Mouse (Mus musculus): Measurements from ENCODE around the gene Nprl2.
"Not testable (repeated sequence)": the region's sequence is repeated elsewhere in the genome, so short reads cannot be mapped to it uniquely, and the experiment has no call there.

The Nprl2 gene

DNA sequence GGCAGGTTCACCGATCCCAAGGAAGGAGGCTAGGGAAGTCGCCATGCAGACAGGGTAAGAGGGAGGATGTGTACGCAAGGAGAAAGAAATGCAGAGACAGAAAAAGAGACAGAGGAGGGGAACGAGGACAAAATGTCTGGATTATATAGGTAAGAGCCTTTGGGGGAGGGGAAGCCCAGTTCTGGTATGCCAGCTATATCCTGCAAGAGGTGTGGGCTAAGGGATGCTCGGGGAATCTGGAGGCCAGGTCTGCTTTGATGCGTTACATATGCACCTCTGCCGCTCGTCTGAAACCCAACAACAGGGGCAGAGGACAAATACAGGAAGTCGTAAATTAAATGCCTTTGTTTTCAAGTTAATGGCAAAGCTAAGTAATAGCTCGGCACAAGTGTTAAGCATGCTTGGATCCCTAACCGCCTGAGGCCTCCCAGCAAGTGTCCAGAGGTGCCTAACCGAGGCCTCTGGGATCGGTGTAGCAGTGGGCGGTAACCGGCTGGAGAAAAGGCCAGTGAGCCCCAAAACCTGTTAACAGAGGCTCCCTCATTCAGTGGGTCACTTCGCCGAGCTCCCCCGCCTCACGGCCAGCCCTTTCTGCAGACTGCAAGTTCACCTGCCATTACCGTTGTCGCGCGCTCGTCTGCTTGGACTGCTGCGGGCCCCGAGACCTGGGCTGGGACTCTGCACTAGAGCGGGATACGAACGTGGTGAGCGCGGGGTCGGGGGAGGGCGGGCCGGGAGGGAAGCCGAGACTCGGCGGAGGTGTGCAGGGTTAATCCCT is 11.7 kb downstream of the Nprl2 start:
- no peak for DNase-seq (ENCODE audit: low read depth)

DNA sequence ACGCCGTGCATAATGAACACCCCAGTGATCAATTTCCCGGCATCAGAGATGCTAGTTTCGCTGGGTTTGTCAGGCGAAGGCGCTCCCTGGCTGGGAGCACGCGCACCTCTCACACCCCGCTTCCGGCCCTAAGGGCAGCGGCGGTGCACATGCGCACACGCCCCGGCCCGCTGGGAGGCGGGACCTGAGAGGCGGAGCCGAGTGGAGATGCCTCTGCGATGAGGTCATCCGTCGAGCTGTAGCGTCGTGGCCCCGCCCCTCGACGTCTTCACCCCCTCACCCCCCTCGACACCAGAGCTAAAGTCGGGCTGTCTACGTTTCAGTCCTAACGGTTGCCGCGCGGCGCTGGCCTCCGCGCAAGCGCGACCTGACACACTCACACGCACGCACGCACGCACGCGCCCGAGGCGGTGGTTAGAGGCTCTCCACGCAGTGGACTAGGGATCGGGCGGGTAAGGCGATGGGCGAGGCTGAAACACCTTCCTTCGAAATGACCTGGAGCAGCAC is 12.3 kb downstream of the Nprl2 start:
- peak; percentile 94 for DNase-seq (ENCODE audit: low read depth)

DNA sequence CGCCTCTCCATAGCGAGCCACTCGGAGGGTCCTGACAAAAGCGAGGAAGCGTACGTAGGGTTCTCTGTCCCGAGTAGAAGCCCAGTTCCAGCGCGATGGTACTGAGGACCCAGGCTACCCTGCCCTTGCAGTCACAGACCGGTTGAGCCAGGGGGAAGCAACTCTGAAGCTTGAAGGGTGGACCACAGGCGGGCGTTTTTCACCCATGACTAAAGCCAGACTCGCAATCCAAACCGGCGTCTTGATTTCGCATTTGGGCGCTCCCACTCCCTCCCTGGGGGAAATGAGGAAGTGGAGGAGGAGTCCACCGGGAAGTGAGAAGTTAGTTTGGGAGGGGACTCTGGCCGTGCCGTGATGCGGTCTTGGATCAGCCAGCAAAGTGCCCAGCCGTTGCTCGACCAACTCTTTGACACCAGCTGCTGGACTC is 13.0 kb downstream of the Nprl2 start:
- no peak for DNase-seq (ENCODE audit: low read depth)

DNA sequence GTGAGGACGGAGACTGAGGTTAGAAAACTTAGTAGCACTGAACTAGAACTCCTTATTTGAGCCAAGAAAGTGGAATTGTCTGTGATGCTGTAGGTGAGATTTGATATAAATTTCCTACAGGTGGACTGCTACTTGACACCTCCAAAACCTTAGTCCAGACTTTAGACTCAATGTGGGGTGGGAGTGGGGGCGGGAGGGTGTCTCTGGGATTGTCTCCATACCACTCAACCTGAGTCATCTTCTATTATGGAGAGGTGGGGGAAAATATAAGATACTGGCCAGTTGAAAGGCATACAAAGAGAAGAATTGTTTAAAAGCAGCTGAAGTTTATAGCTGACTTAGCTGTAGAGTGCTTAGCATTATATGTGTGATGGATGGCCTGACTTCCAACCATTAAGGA is 13.7 kb downstream of the Nprl2 start:
- no peak for DNase-seq (ENCODE audit: low read depth)

DNA sequence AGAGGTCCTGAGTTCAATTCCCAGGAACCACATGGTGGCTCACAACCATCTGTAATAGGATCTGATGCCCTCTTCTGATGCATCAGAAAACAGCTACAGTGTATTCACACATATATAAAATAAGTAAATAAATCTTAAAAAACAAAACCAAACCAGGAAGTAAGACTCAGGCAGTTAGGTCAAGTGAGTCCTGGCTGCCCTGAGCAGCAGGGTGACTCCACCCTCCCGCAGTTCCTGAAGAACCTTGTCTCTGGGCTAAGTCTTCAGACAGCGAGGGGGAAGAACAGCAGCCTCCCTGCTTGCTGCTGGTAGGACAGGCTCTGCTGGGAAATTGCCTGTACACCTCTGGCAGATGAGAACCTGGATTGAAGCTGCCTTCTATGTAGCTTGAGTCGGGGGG is 14.3 kb downstream of the Nprl2 start:
- DNase-seq (ENCODE audit: low read depth): no peak

DNA sequence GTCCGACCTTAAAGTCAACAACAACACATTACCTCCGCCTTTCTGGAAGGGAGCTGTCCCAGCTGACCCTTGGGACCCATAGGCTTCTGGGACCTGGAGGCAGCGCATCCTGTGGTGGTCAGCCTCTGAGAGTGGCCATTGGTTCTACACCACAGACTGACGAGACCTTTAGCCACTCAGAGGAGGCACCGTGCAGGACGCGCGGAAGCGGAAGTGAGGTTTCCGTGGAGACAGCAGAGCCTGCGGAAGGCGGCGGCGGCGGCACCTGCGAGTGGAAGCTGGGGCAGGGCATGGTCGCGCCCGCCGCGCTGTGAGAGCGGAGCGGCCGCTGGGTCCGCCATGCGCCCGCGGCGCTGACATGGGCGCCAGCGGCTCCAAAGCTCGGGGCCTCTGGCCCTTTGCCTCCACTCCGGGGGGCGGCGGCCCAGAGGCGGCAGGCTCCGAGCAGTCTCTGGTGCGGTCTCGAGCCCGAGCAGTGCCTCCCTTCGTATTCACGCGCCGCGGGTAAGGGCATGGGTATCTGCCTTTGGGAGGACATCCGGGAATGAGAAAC is 21.1 kb downstream of the Nprl2 start, which contains the start of gene Tusc2:
TSS of gene Tusc2 (plus strand) at position 227 of the 553 bp plus-strand sequence.
- DNase-seq (ENCODE audit: low read depth): peak; percentile 88

DNA sequence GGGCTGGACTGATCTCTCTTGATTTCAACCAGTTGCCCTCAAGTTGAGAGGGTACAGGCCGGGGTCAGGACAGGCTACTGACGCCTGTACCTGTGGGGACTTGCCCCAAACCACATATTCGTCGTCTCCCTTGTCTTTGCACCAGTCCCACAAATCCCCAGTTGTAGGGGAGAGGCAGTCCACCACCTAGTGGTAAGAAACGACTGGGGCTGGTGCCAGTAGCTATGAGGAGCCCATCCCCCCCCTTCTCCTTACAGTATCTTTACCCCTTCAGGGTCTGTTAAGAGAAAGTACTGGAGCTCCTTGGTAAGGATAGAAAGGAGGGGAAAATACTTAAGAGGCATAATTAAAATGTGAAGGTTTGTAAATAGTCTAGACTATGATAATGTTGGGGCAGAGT is 23.5 kb downstream of the Nprl2 start:
- DNase-seq (ENCODE audit: low read depth): not testable (repeated sequence)

DNA sequence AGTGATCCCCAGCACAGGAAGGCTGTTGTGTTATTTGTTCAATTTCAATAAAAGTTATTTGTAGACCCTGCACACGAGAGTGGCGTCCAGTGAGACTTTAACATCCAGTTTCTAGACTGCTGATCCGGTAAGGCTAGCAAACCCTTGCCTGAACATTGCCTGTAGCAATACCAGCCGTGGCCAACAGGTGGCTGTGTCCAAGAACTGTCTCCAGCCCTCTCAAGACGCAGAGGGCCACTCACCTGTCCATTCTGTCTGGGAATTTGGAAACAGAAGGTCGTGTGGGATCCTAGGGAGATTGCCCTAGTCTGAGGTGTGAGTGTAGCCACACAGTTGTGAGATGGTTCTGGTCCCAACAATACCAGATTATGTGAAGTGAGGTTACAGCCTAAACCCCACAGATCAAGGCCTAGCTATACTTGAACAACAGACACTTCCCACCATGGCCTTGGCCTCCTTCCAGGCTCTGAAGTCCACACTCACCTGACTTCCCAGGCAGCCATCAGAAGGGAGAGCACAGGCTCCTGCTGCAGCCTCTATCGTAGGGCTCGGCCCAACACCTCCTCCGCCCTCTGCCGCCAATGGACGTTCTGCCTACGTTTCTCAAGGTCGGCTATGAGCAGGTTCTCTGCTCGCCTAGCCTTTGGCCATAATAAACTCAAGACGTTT is 24.1 kb downstream of the Nprl2 start:
- DNase-seq (ENCODE audit: low read depth): peak; percentile 77

DNA sequence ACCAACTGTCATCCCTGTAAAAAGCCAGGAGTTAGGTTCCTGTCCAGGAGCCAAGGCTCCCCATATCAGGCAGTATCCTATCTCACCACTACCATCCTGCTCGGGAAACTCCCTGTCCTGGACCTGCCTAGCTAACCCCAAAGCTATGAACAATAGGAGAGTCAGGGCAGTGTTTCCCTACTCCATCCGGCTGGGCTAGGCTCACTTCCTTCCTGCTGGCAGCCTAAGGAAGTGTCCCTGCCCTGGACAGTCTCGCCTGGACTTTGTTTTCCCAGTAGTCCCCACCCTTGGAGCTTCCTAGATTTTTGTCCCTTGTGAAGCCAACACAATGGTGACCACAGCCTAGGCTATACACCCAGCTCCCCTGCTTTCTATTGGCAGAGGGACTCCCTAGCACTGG is 24.8 kb downstream of the Nprl2 start:
- no peak for DNase-seq (ENCODE audit: low read depth)

DNA sequence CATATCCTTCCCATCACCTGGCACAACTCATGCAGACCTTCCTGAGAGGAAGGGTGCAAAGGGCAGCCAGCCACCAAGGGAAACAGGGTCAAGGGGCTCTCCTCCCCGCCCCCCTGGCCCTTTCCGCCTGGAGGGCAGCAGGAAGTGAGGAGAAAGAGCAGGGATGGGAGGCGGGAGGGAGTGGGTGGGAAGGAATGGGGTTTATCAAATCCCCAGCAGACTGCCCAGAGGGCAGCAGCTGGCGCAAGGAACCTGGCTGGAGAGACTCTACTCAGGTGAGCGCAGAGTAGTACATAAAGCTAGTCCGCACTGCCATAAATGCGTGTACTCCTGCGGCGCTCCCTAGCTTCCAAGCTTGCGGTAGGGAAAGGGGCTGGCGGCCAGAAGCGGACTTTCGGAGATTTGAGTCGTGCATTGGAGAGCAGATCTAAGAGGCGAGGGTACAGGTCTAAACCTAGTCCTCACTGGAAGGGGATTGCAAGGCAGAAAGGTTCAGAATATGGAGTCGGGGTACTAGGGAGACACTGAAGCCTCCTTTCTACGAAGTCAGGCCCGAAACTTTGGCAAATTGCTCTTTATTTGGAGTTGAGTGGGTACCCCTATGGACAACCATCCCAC is 25.8 kb downstream of the Nprl2 start, which contains the start of gene Hyal2:
TSS of gene Hyal2 (plus strand) at position 244 of the 618 bp plus-strand sequence.
- no peak for DNase-seq (ENCODE audit: low read depth)

DNA sequence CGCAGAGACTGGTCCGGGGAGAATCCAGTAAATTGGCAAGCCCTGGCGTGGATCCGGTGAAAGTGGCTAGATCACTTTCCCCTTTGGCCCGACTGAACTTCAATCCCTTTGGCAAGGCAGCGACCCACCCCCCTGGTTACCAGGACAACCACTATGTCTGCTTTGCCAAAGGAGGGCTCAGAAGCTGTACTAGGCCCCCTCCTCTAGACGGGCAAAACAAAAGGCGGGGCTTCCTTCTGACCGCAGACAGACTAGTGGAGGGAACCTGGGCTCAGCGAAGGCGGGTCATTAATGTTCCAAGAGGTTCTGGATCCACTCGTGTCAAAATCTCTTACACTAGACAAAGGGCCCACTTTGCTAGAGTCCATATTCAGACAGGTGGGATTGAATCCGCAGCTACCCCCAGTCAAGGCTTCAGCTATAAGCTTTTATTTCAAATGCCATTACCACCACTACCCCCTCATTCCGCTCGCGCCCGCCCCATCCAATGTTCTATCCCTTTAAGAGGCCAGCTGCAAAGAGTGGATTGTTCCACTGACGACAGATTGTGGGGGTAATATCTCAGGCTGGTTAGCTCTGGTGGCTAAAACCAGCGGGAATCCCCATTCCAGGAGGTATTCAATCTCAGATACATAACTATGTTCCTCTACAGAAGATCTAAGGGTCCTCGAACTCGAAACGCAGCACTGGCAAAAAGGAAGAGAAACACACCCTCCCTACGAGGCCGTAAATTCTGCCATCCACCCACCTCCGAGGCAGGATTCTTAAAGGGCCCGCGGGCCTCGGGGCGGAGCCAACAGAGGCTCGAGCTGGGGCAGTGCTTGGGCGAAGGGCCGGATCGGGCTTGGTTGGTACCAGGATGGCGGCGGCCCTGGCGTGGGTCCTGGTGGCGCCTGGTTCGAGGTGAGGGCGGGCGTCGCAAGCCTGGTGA is 26.6 kb downstream of the Nprl2 start:
- DNase-seq (ENCODE audit: low read depth): peak; percentile 83

DNA sequence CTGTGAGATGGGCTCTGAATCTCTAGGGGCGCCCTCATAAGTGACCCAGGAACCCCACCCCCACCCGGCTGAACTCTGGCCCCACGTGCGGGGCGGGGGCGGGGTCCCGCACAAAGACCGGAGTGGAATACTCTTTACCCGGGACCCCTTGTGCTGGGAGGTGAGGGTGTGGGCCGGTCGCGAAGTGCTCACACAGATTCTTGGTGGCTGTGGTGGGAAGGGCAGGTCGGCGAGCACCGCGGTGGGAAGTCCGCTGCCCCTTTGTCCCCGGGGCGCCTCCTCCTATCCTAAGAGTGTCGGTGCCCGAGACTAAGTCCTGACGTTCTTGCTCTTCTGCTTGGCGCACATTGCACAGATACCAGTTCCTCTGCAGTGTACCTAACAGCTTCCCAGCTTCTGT is 27.2 kb downstream of the Nprl2 start:
- DNase-seq (ENCODE audit: low read depth): no peak

DNA sequence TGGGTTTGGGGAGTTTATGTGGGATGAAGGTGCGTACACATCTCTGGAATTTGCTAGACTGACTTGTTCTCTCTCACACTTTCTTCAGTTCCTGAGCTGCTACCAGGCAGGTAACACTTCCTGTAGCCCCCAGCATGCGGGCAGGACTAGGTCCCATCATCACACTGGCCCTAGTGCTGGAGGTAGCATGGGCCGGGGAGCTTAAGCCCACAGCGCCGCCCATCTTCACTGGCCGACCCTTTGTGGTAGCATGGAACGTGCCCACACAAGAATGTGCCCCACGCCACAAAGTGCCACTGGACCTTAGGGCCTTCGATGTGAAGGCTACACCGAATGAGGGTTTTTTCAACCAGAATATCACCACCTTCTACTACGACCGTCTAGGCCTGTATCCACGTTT is 28.0 kb downstream of the Nprl2 start:
- no peak for DNase-seq (ENCODE audit: low read depth)

DNA sequence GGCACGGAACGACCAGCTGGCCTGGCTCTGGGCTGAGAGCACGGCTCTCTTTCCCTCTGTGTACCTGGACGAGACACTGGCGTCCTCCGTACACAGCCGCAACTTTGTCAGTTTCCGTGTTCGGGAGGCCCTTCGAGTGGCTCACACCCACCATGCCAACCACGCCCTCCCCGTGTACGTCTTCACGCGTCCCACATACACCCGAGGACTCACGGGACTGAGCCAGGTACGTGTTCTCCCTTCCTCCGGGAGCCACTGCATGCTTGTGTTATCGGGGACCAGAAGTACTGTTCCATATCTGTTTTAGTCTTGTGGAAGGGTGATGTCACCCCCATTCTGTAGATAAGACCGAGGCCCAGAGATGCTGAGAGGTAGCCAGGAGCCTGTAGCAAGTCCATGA is 28.8 kb downstream of the Nprl2 start:
- no peak for DNase-seq (ENCODE audit: low read depth)

DNA sequence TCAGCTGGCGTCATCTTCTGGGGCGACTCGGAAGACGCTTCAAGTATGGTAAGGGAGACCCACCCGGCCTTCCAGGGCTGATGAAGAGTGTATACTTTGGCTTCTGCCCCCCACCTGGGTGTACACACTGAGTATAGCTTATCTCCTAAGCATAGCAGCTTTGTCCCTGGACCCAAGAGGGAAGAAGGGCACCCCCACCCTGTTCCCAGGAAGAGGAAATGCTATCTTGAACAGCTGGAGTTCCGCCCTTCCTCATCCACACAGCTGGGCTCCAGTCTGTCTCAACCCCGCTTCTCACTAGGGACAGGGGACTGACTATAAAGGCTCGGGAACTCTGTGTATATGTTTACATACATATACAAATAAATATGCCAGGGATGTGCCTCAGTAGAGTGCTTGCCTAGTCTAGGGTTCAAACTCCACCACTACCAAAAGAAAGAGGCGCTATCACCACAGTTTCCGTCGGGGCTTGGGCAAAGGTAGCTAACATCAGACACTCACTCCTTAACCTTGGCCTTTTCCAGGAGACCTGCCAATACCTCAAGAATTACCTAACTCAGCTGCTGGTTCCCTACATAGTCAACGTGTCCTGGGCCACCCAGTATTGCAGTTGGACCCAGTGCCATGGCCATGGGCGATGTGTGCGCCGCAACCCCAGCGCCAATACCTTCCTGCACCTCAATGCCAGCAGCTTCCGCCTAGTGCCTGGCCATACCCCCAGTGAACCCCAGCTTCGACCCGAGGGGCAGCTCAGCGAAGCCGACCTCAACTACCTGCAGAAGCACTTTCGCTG is 29.7 kb downstream of the Nprl2 start:
- DNase-seq (ENCODE audit: low read depth): no peak

DNA sequence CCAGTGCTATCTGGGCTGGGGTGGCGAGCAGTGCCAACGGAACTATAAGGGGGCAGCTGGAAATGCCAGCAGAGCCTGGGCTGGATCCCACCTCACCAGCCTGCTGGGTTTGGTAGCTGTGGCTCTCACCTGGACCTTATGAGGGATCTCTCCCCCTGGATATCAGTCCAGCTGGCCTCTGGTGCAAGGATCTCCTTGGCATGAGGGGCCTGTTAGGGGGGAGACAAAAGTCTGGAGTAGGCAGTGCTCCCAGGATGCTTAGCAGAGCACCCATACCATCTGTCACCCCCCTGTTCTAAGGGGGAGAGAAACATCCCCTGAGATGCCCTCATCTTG is 30.3 kb downstream of the Nprl2 start:
- no peak for DNase-seq (ENCODE audit: low read depth)

DNA sequence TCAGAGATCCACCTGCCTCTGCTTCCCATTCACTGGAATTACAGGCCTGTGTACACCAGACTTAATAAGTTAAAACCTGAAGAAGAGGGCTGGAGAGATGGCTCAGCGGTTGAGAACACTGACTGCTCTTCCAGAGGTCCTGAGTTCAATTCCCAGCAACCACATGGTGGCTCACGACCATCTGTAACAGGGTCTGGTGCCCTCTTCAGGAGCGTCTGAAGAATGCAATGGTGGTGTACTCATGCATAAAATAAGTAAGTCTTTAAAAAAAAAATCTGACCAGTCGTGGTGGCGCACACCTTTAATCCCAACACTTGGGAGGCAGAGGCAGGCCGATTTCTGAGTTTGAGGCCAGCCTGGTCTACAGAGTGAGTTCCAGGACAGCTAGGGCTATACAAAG is 31.7 kb downstream of the Nprl2 start:
- not testable (repeated sequence) for DNase-seq (ENCODE audit: low read depth)

DNA sequence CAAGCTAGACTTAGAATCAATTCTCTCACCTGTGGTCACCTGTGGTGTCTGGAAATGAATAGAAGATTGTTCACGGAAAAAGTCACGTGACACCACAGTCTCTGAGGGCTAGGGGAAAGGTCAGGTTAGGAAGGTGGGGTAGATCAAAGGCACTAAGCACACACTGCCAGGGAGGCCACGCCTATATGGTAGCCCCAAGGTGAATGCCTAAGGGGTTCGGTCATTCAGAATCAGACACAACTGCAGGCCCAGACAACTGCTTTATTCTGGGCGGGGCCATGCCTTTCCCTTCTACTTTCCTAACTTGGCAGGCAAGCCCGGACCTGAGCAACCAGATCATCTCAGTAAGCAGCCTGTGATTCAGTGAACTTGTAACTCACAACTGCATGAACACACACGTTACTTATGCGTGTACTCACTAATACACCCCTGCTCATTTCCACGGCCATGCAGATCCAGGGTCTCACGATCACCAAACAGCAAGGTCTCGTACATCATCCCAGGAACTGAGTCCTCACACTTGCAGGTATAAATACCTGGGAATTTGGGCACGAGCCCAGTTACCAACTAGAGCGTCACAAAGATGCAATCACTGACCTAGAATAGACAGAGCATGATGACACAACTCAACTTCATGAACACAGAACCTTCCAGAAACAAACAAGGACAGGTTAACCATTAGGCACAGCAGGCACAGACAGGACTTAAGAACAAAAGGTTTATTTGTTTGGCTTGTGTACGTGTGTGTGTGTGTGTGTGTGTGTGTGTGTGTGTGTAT is 33.7 kb downstream of the Nprl2 start:
- no peak for DNase-seq (ENCODE audit: low read depth)

DNA sequence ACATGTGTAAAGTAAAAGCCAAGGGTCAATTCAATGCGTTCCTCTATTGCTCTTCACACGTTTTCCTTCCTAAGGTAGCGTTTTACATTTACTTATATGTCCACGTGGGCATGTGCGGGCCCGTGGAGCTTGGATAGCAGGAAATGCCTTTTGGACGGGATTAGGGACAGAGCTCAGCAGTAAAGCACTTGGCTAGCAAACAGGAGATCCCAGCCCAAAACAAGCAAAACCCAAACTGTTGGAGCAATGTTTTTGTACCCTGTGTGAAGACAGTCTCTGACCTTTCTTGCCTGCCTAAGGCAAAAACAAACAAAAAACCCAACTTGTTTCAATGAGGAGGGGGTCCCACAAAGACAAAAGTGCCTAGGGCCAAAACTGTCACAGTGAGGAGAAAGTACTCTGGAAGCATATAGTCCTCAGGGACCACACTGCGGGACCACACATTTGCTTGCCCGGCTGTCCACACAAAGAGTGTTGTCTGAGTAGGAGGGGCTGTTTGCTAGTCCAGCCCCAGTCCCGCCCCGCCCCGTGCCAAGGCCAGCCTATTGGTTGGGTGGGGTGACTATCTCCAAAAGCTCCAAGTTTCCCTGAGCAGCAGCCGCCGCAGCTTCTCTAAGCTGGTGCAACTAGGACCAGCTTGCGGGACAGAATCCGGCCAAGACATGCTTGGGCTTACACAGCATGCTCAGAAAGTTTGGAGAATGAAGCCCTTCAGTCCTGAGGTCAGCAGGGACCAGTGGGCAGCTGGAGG is 34.5 kb downstream of the Nprl2 start, which contains the start of gene Hyal1:
TSS of gene Hyal1 (plus strand) at position 571 of the 751 bp plus-strand sequence.
- no peak for DNase-seq (ENCODE audit: low read depth)

Data from c-Kit-positive CD71-negative TER-119-negative erythroid progenitor cells, embryonic 14.5 days (primary cell).